Mouse (Mus musculus) midbrain, postnatal 0 days (tissue): Measurements from ENCODE around the gene Tbc1d16. TPM values are rescaled to one million over a fixed set of nuclear protein-coding genes. Genes with fewer than 3 reads are reported as not detected.
"Not testable (repeated sequence)": the region's sequence is repeated elsewhere in the genome, so short reads cannot be mapped to it uniquely, and the experiment has no call there.

ENCODE experiments used
- ATAC-seq: fragments of 200-750 bp; cut with Nextera tagmentation; 2 replicates; pipeline ENCODE4 v1.8.0; 2017; ENCODE audit warnings: moderate number of reproducible peaks, mild to moderate bottlenecking, moderate TSS enrichment, moderate library complexity; ENCODE audit not compliant: low FRiP score
- DNase-seq: peaks from one replicate; pipeline ENCODE4 v3.0.0-alpha.2; 2015; ENCODE audit warnings: low spot score
- H3K27ac ChIP-seq: fragments of 300-500 bp; sonication (generic); 2 replicates; pipeline ENCODE4 v1.5.1; 2014; ENCODE audit warnings: low read depth, mild to moderate bottlenecking, low read length, mixed read lengths
- H3K27me3 ChIP-seq: fragments of 300-500 bp; sonication (generic); 2 replicates; pipeline ENCODE4 v1.6.1; 2014; ENCODE audit warnings: low read length, control low read depth, mixed read lengths; ENCODE audit not compliant: insufficient read depth
- H3K36me3 ChIP-seq: fragments of 300-500 bp; sonication (generic); 2 replicates; pipeline ENCODE4 v1.6.1; 2014; ENCODE audit warnings: low read length, control low read depth, mixed read lengths; ENCODE audit not compliant: insufficient read depth
- H3K4me1 ChIP-seq: fragments of 300-500 bp; sonication (generic); 2 replicates; pipeline ENCODE4 v1.6.1; 2014; ENCODE audit warnings: mild to moderate bottlenecking, control low read depth, antibody characterized with exemption, low read length, mixed read lengths; ENCODE audit not compliant: insufficient read depth
- H3K4me2 ChIP-seq: fragments of 300-500 bp; sonication (generic); 2 replicates; pipeline ENCODE4 v1.6.1; 2014; ENCODE audit warnings: low read depth, mild to moderate bottlenecking, low read length, mixed read lengths; ENCODE audit not compliant: poor library complexity, severe bottlenecking
- H3K4me3 ChIP-seq: fragments of 300-500 bp; sonication (generic); 2 replicates; pipeline ENCODE4 v1.5.1; 2014; ENCODE audit warnings: low read depth, mild to moderate bottlenecking, low read length, moderate library complexity
- H3K9ac ChIP-seq: fragments of 300-500 bp; sonication (generic); replicated peaks from 2 replicates; pipeline ENCODE4 v1.6.1; 2014; ENCODE audit warnings: mild to moderate bottlenecking, low read length, moderate library complexity, mixed read lengths; ENCODE audit not compliant: poor library complexity, severe bottlenecking
- H3K9me3 ChIP-seq: fragments of 300-500 bp; sonication (generic); 2 replicates; pipeline ENCODE4 v1.6.1; 2016; ENCODE audit warnings: low read length, control low read depth
- CTCF ChIP-seq: IDR thresholded peaks from 2 replicates; pipeline ENCODE4 v1.5.1; 2016; ENCODE audit warnings: antibody characterized with exemption, mild to moderate bottlenecking
- WGBS: fragments of 180-500 bp; shearing (Covaris S2); extraction: QIAGEN DNeasy Blood & Tissue Kit; methylation state at CpG from one replicate; pipeline ENCODE4 v1.1.7; 2014; 5-methylcytosine and 5-hydroxymethylcytosine counted together
- polyA plus RNA-seq: library from polyadenylated mRNA; unstranded; fragments of >200 nt; fragmentation: Nextera tagmentation; extraction: Ambion mirVana; gene quantifications from 2 replicates; pipeline ENCODE4 v1.2.1, GENCODE M21; 2015
- total RNA-seq: library from RNA; depleted of rRNA; stranded (reverse); fragments of >200 nt; gene quantifications from 2 replicates; pipeline ENCODE4 v1.2.3, GENCODE M21; 2014

The Tbc1d16 gene
- total and polyA plus RNA-seq, 2 experiments from 2014 or later: 43.5 to 152 TPM

- Histone ChIP-seq H3K9ac (no peak overlapping the region), H3K4me2 (no peak overlapping the region), H3K4me1 (0 out of 2 replicates have a peak, but pooled peaks cover 3% of the 10 kb centered on the region), H3K27ac (no peak overlapping the region), H3K4me3 (no peak overlapping the region), H3K36me3 (no peaks in the 10 kb centered on the region), H3K27me3 (no peaks in the 10 kb centered on the region), H3K9me3 (no peaks in the 10 kb centered on the region)
- peak; percentile 49; the same call in 1 of the 2 replicates for ATAC-seq
- WGBS: 57% methylated on average over 6 of the region's 6 CpGs
- DNase-seq: no peak
- no peak for TF ChIP-seq CTCF
Observed at GRCm38 (mm10) chr11:119106289-119106688, 122.0 kb downstream of the Tbc1d16 start.

- Histone ChIP-seq H3K4me1 (0 out of 2 replicates have a peak, but pooled peaks cover 3% of the 10 kb centered on the region), H3K27me3 (no peaks in the 10 kb centered on the region), H3K27ac (no peak overlapping the region), H3K36me3 (no peaks in the 10 kb centered on the region), H3K9ac (no peak overlapping the region), H3K9me3 (no peaks in the 10 kb centered on the region), H3K4me3 (no peak overlapping the region), H3K4me2 (no peak overlapping the region)
- DNase-seq (no peak), ATAC-seq (peak; percentile 10; the same call in 1 of the 2 replicates)
- 55% methylated on average over 8 of the region's 8 CpGs for WGBS
- TF ChIP-seq CTCF: no peak
Observed at GRCm38 (mm10) chr11:119105748-119106147, 122.6 kb downstream of the Tbc1d16 start.

- H3K9ac ChIP-seq: no peak overlapping the region
- no peak overlapping the region for H3K4me2 ChIP-seq
- H3K4me1 ChIP-seq: 0 out of 2 replicates have a peak, but pooled peaks cover 3% of the 10 kb centered on the region
- H3K9me3 ChIP-seq: no peaks in the 10 kb centered on the region
- WGBS: 70% methylated on average over 7 of the region's 7 CpGs
- no peaks in the 10 kb centered on the region for H3K36me3 ChIP-seq
- no peak for TF ChIP-seq CTCF
- H3K27ac ChIP-seq: no peak overlapping the region
- H3K27me3 ChIP-seq: no peaks in the 10 kb centered on the region
- DNase-seq (no peak), ATAC-seq (no peak)
- H3K4me3 ChIP-seq: no peak overlapping the region
Observed at GRCm38 (mm10) chr11:119105071-119105609, 123.2 kb downstream of the Tbc1d16 start.

GRCm38 (mm10) chr11:119103991-119104390, 124.3 kb downstream of the Tbc1d16 start:
- Histone ChIP-seq H3K4me2 (no peak overlapping the region), H3K4me1 (0 out of 2 replicates have a peak, but pooled peaks cover 3% of the 10 kb centered on the region), H3K4me3 (no peak overlapping the region), H3K9me3 (no peaks in the 10 kb centered on the region), H3K9ac (no peak overlapping the region), H3K27me3 (no peaks in the 10 kb centered on the region), H3K36me3 (no peaks in the 10 kb centered on the region), H3K27ac (no peak overlapping the region)
- no peak for TF ChIP-seq CTCF
- no peak for DNase-seq
- ATAC-seq: no peak
- 93% methylated on average over 3 of the region's 3 CpGs for WGBS

GRCm38 (mm10) chr11:119100355-119100754, 127.9 kb downstream of the Tbc1d16 start:
- H3K27me3 ChIP-seq, H3K4me2 ChIP-seq, H3K36me3 ChIP-seq, H3K9ac ChIP-seq, H3K4me3 ChIP-seq, H3K4me1 ChIP-seq, ATAC-seq, H3K9me3 ChIP-seq, H3K27ac ChIP-seq, DNase-seq: not testable (repeated sequence)
- WGBS: 74% methylated on average over 4 of the region's 4 CpGs

- H3K27ac ChIP-seq: no peak overlapping the region
- TF ChIP-seq CTCF: no peak
- DNase-seq (no peak), ATAC-seq (no peak)
- H3K4me1 ChIP-seq: no peaks in the 10 kb centered on the region
- no peak overlapping the region for H3K4me3 ChIP-seq
- WGBS: 75% methylated on average over 4 of the region's 4 CpGs
- H3K9me3 ChIP-seq: no peaks in the 10 kb centered on the region
- H3K36me3 ChIP-seq: no peaks in the 10 kb centered on the region
- no peak overlapping the region for H3K4me2 ChIP-seq
- H3K27me3 ChIP-seq: no peaks in the 10 kb centered on the region
- no peak overlapping the region for H3K9ac ChIP-seq
Observed at GRCm38 (mm10) chr11:119098202-119098601, 130.1 kb downstream of the Tbc1d16 start.
